Mouse (Mus musculus): Measurements from ENCODE around the gene Cxcr1. TPM values are rescaled to one million over a fixed set of nuclear protein-coding genes. Genes with fewer than 3 reads are reported as not detected.

The Cxcr1 gene
- total RNA-seq, 2 experiments from 2014 or later: not detected

- no peak for ATAC-seq (replicated peaks; ENCODE audit: low FRiP score, poor library complexity, severe bottlenecking)
Measured at GRCm38 (mm10) chr1:74150101-74150500, 44.3 kb downstream of the Cxcr1 start.

- ATAC-seq (replicated peaks; ENCODE audit: low FRiP score, poor library complexity, severe bottlenecking): no peak
Measured at GRCm38 (mm10) chr1:74149106-74149885, 45.1 kb downstream of the Cxcr1 start.

Other genes starting within 250 kb of the Cxcr1 start
- gene Tns1, start 70.2 kb downstream of the Cxcr1 start, total RNA-seq (2015; ENCODE audit: low replicate concordance): 20.5 and 21.6 TPM in 2 replicates
- gene Tns1, start 70.2 kb downstream of the Cxcr1 start, total RNA-seq (2017; ENCODE audit: low replicate concordance): 20.0 and 49.5 TPM in 2 replicates
- not detected in 2 replicates for gene Rufy4, start 69.1 kb downstream of the Cxcr1 start, total RNA-seq (2015; ENCODE audit: low replicate concordance)
- gene Rufy4, start 69.1 kb downstream of the Cxcr1 start, total RNA-seq (2017; ENCODE audit: low replicate concordance): 0.13 TPM in 1 of 2 replicates, not detected in the other
- gene Cxcr2, start 40.6 kb downstream of the Cxcr1 start, total RNA-seq (2015; ENCODE audit: low replicate concordance): 6.3 and 6.8 TPM in 2 replicates
- 6.8 and 11.6 TPM in 2 replicates for gene Cxcr2, start 40.6 kb downstream of the Cxcr1 start, total RNA-seq (2017; ENCODE audit: low replicate concordance)
- gene Arpc2, start 41.5 kb upstream of the Cxcr1 start, total RNA-seq (2015; ENCODE audit: low replicate concordance): 228 and 243 TPM in 2 replicates
- gene Arpc2, start 41.5 kb upstream of the Cxcr1 start, total RNA-seq (2017; ENCODE audit: low replicate concordance): 69.4 and 89.7 TPM in 2 replicates
- not detected in 2 replicates for gene Gpbar1, start 83.9 kb upstream of the Cxcr1 start, total RNA-seq (2015; ENCODE audit: low replicate concordance)
- gene Gpbar1, start 83.9 kb upstream of the Cxcr1 start, total RNA-seq (2017; ENCODE audit: low replicate concordance): not detected in 2 replicates
- gene Aamp, start 90.1 kb upstream of the Cxcr1 start, total RNA-seq (2015; ENCODE audit: low replicate concordance): 12.6 and 14.3 TPM in 2 replicates
- gene Aamp, start 90.1 kb upstream of the Cxcr1 start, total RNA-seq (2017; ENCODE audit: low replicate concordance): 17.1 and 26.6 TPM in 2 replicates
- gene Pnkd, start 90.3 kb upstream of the Cxcr1 start, total RNA-seq (2015; ENCODE audit: low replicate concordance): 6.5 and 12.2 TPM in 2 replicates
- gene Pnkd, start 90.3 kb upstream of the Cxcr1 start, total RNA-seq (2017; ENCODE audit: low replicate concordance): 0.76 and 1.8 TPM in 2 replicates
- not detected in 2 replicates for gene Tmbim1, start 111.0 kb upstream of the Cxcr1 start, total RNA-seq (2015; ENCODE audit: low replicate concordance)
- gene Tmbim1, start 111.0 kb upstream of the Cxcr1 start, total RNA-seq (2017; ENCODE audit: low replicate concordance): 0.45 and 0.90 TPM in 2 replicates
- not detected in 2 replicates for gene Catip, start 167.5 kb upstream of the Cxcr1 start, total RNA-seq (2015; ENCODE audit: low replicate concordance)
- gene Catip, start 167.5 kb upstream of the Cxcr1 start, total RNA-seq (2017; ENCODE audit: low replicate concordance): not detected in 2 replicates
- gene Slc11a1, start 180.6 kb upstream of the Cxcr1 start, total RNA-seq (2015; ENCODE audit: low replicate concordance): 7.5 and 9.0 TPM in 2 replicates
- gene Slc11a1, start 180.6 kb upstream of the Cxcr1 start, total RNA-seq (2017; ENCODE audit: low replicate concordance): 12.5 and 19.4 TPM in 2 replicates
- gene Ctdsp1, start 196.9 kb upstream of the Cxcr1 start, total RNA-seq (2015; ENCODE audit: low replicate concordance): 64.5 and 65.0 TPM in 2 replicates
- gene Ctdsp1, start 196.9 kb upstream of the Cxcr1 start, total RNA-seq (2017; ENCODE audit: low replicate concordance): 18.5 and 26.8 TPM in 2 replicates
- gene Vil1, start 214.7 kb upstream of the Cxcr1 start, total RNA-seq (2015; ENCODE audit: low replicate concordance): not detected in 2 replicates
- gene Vil1, start 214.7 kb upstream of the Cxcr1 start, total RNA-seq (2017; ENCODE audit: low replicate concordance): 0.64 TPM in 1 of 2 replicates, not detected in the other

Measured in erythroid progenitor cell, adult 5-6 weeks (primary cell).